Mouse (Mus musculus): ENCODE data around the gene Gm20604.

GRCm38 (mm10) chr12:102697381-102697780 is 61.1 kb downstream of the Gm20604 start:
- TF ChIP-seq POLR2A (IDR thresholded peaks at IDR 0.05; ENCODE audit: control insufficient read depth, low read depth, low read length), result no peak
- TF ChIP-seq CTCF (IDR thresholded peaks at IDR 0.05; ENCODE audit: control insufficient read depth, insufficient read depth, insufficient replicate concordance, low read depth, low read length), result no peak
